Mouse (Mus musculus) small intestine, adult 2 months (tissue): ENCODE measurements around the gene Pard3.
A peak's percentile ranks its signal among the peaks of the same experiment; 100 is the strongest.

ENCODE experiments used
- CTCF ChIP-seq: fragments of 200-500 bp; IDR thresholded peaks from 2 replicates; pipeline ENCODE4 v1.5.1; 2012; ENCODE audit warnings: low read depth, mild to moderate bottlenecking, control low read depth, inconsistent platforms, low read length, moderate library complexity, mixed read lengths; ENCODE audit not compliant: insufficient replicate concordance, insufficient read length; ENCODE audit errors: extremely low read depth
- POLR2A ChIP-seq: fragments of 200-500 bp; IDR thresholded peaks from 2 replicates; pipeline ENCODE4 v1.6.1; 2012; ENCODE audit warnings: low read depth, mild to moderate bottlenecking, control low read depth, inconsistent platforms, low read length, moderate library complexity

- TF ChIP-seq CTCF (peak; percentile 22; the same call in 1 of the 2 replicates), POLR2A (no peak)
Measured at GRCm38 (mm10) chr8:127284462-127285216, 220.9 kb downstream of the Pard3 start.
